Mouse (Mus musculus) E14TG2a.4 (cell line): ENCODE measurements around the gene Minos1.

Experiments
- H3K27me3 ChIP-seq: 2 replicates; pipeline ENCODE4 v1.6.1; 2014; ENCODE audit warnings: low read length, control low read depth; ENCODE audit not compliant: insufficient read depth
- H3K36me3 ChIP-seq: 2 replicates; pipeline ENCODE4 v1.6.1; 2014; ENCODE audit warnings: low read length, control low read depth; ENCODE audit not compliant: insufficient read depth
- H3K4me1 ChIP-seq: replicated peaks from 2 replicates; pipeline ENCODE4 v1.6.1; 2014; ENCODE audit warnings: low read depth, low read length, control low read depth
- H3K4me3 ChIP-seq: replicated peaks from 2 replicates; pipeline ENCODE4 v1.5.1; 2014; ENCODE audit warnings: mild to moderate bottlenecking, low read length
- H3K9me3 ChIP-seq: 2 replicates; pipeline ENCODE4 v1.6.1; 2014; ENCODE audit warnings: low read length, control low read depth
- CTCF ChIP-seq: conservative IDR thresholded peaks from 2 replicates; pipeline ENCODE4 v1.5.1; 2014; ENCODE audit warnings: low read length
- NANOG ChIP-seq: IDR thresholded peaks from 2 replicates; pipeline ENCODE4 v1.6.1; 2014; ENCODE audit warnings: borderline replicate concordance, low read length, mixed read lengths
- POU5F1 ChIP-seq: IDR thresholded peaks from 2 replicates; pipeline ENCODE4 v1.6.1; 2014; ENCODE audit warnings: low read length, borderline replicate concordance

The Minos1 gene

DNA sequence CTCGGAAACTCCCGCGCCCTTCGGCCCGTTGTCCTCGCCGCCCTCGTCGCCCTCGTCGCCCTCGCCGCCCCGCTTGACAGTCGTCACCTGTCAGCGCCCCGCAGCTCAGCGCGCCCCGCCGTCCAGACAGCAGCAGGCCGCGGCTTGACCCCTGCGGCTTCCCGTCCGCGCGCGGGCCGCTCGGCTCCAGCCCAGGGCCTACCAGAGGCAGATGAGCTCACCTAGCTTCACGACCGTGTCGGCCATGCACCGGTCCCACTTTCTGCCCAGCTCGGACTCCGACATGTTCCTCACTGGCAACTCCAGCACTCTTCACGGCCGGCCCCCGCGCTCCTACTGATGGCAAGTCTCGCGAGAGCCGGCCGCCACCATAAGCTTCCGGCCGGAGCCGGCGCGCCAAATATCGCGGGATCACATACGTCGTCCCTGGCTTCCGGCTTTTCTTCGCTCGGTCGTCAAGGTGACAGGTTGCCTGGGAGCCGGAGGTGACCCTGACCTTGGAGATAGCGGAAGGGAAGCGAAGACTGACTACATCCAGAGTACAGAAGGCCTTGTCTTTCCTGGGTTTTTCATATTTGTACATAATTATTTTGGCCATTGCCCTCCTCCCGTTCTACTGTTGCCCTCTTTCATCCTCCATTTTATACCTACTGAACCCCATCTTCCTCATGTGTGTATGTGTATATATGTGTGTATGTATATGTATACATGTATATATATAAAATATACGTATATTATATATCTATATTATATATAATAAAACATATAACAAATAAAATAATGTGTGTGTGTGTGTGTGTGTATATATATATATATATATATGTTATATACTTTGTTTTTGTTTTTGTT lies at the start of gene Minos1:
Gene Minos1, minus strand, starts transcription at position 413 of the 849 bp plus-strand sequence.
- TF ChIP-seq POU5F1 (no peak), CTCF (no peak), NANOG (no peak)
- H3K9me3 ChIP-seq = 0 out of 2 replicates have a peak, but pooled peaks cover 4% of the 10 kb centered on the region
- H3K4me3 ChIP-seq = peak within 1 kb of the TSS; percentile 98
- peaks cover 40% of the 10 kb centered on the region for H3K4me1 ChIP-seq
- no peaks in the 10 kb centered on the region for H3K27me3 ChIP-seq
- peaks cover 8% of the 10 kb centered on the region; the same call in 1 of the 2 replicates for H3K36me3 ChIP-seq

GRCm38 (mm10) chr4:139179731-139180625 lies 49.1 kb upstream of the Minos1 start:
- TF ChIP-seq POU5F1 (no peak), NANOG (no peak), CTCF (no peak)
- peaks cover 7% of the 10 kb centered on the region; the same call in 1 of the 2 replicates for H3K27me3 ChIP-seq
- no peak overlapping the region for H3K4me3 ChIP-seq
- peaks cover 34% of the 10 kb centered on the region for H3K4me1 ChIP-seq
- no peaks in the 10 kb centered on the region for H3K36me3 ChIP-seq
- peaks cover 7% of the 10 kb centered on the region for H3K9me3 ChIP-seq

- H3K36me3 ChIP-seq = no peaks in the 10 kb centered on the region
- TF ChIP-seq CTCF = peak; percentile 48
- no peak for TF ChIP-seq POU5F1
- TF ChIP-seq NANOG = no peak
- peaks cover 38% of the 10 kb centered on the region for H3K4me1 ChIP-seq
Measured at GRCm38 (mm10) chr4:139179218-139179617, 48.3 kb upstream of the Minos1 start.

GRCm38 (mm10) chr4:139178377-139178776 lies 47.5 kb upstream of the Minos1 start:
- H3K4me3 ChIP-seq = no peak overlapping the region
- no peaks in the 10 kb centered on the region for H3K36me3 ChIP-seq
- TF ChIP-seq POU5F1 (no peak), NANOG (no peak), CTCF (no peak)
- peaks cover 38% of the 10 kb centered on the region for H3K4me1 ChIP-seq
- peaks cover 19% of the 10 kb centered on the region for H3K27me3 ChIP-seq
- H3K9me3 ChIP-seq = peaks cover 7% of the 10 kb centered on the region

More at GRCm38 (mm10) chr4:139179218-139179617, 48.3 kb upstream of the Minos1 start:
- Histone ChIP-seq H3K27me3 (peaks cover 15% of the 10 kb centered on the region), H3K4me3 (no peak overlapping the region), H3K9me3 (peaks cover 7% of the 10 kb centered on the region)

DNA sequence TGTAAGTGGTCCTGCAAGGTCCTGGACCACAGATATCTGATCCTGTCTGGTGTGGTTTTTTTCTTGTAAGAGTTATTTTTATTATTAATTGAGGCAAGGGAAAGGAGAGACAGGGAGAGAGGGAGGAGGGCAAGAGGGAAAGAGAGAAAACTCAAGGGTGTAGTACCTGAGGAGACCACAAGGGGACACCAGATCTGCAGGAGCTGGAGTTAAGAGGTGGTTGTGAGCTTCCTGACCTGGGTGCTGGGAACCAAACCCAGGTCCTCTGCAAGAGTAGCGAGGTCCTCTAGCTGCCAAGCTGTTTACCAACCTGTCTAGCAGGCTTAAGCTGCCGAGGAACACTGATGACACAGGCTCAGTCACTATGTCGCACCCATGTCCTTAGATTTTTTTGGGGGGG lies 47.0 kb upstream of the Minos1 start:
- no peak for TF ChIP-seq NANOG
- peak; percentile 89 for TF ChIP-seq CTCF
- no peak for TF ChIP-seq POU5F1
- Histone ChIP-seq H3K4me1 (peaks cover 38% of the 10 kb centered on the region), H3K36me3 (no peaks in the 10 kb centered on the region), H3K4me3 (no peak overlapping the region), H3K27me3 (peaks cover 19% of the 10 kb centered on the region), H3K9me3 (peaks cover 7% of the 10 kb centered on the region)

GRCm38 (mm10) chr4:139176023-139176422 lies 45.1 kb upstream of the Minos1 start:
- TF ChIP-seq CTCF (no peak), NANOG (no peak), POU5F1 (no peak)
- Histone ChIP-seq H3K36me3 (no peaks in the 10 kb centered on the region), H3K4me1 (peaks cover 27% of the 10 kb centered on the region), H3K4me3 (no peak overlapping the region), H3K27me3 (peaks cover 19% of the 10 kb centered on the region), H3K9me3 (peaks cover 15% of the 10 kb centered on the region)

GRCm38 (mm10) chr4:139175061-139175971 lies 44.4 kb upstream of the Minos1 start:
- H3K36me3 ChIP-seq = no peaks in the 10 kb centered on the region
- TF ChIP-seq CTCF (no peak), NANOG (no peak), POU5F1 (no peak)

More at GRCm38 (mm10) chr4:139175061-139175971, 44.4 kb upstream of the Minos1 start:
- Histone ChIP-seq H3K9me3 (peaks cover 15% of the 10 kb centered on the region), H3K4me1 (peaks cover 33% of the 10 kb centered on the region), H3K27me3 (peaks cover 19% of the 10 kb centered on the region), H3K4me3 (no peak overlapping the region)
